Mouse (Mus musculus) cerebellum, adult 11-12 months (tissue): ENCODE measurements around the gene Eif2s2.
A peak's percentile ranks its signal among the peaks of the same experiment; 100 is the strongest.
"Not testable (repeated sequence)": the region's sequence is repeated elsewhere in the genome, so short reads cannot be mapped to it uniquely, and the experiment has no call there.

Source experiments
- DNase-seq: peaks from one replicate; pipeline ENCODE4 v3.0.0; 2022

Gene Eif2s2

DNA sequence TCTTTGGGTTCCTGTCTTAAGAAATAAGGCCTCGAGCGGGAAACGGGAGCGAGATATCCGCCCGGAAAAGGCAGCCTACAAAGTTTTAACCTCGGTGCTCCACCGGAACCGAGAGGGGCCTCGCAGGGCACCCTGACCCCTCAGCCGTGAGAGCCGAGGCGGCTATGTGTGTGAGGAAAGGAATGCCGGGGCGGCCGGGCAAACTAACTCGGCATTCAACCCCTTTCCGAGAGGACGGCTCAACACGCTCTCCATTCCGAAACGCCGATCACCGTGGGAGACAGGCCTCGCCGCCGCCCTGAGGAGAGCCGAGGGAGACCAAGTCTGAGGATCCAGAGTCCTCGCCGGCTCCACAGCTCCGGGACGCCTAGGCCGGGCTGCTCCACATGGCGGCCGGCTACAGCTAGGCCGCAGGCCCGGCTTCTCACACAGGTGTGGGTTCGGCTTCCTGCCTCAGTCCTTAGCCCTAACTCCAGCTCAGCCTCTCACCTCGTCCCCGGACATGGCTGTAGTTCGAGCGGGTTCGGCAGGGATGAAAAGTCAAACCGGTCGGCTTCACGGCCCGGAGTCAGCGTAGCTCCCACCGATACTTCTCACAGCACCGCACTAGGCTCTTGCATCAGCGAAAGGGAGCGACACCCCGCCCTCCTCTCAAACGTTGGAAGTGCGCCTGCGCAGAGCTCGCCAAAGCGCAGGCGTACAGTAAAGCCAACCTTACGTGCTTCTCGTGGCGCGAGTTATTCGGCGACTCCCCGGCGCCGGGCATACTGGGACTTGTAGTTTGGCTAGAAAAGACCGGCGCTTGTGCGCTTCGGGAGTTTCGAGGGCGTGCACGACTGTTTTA is at the start of gene Eif2s2:
Gene Eif2s2 (minus strand): TSS at position 735 of the 844 bp plus-strand sequence.
- peak; percentile 97 for DNase-seq

DNA sequence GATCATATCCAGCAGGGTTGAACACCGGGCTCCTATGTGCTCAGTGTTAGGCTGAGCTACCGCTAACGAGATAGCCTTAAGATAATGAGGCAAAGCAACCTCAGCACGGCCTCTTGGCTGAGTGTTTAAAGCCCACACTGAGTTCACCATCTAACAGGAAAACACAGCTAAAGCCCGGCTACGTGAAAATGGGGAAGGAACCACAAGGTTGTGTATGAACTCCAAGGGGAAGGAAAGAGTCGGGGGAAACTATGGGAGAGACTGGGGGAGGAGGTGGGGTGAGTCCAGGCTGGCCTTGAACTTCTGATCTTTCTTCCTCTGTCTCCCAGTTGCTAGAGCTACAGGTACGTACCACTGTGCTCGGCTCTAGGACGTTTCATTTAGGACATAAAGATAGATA is 49.2 kb upstream of the Eif2s2 start:
- DNase-seq, result no peak

DNA sequence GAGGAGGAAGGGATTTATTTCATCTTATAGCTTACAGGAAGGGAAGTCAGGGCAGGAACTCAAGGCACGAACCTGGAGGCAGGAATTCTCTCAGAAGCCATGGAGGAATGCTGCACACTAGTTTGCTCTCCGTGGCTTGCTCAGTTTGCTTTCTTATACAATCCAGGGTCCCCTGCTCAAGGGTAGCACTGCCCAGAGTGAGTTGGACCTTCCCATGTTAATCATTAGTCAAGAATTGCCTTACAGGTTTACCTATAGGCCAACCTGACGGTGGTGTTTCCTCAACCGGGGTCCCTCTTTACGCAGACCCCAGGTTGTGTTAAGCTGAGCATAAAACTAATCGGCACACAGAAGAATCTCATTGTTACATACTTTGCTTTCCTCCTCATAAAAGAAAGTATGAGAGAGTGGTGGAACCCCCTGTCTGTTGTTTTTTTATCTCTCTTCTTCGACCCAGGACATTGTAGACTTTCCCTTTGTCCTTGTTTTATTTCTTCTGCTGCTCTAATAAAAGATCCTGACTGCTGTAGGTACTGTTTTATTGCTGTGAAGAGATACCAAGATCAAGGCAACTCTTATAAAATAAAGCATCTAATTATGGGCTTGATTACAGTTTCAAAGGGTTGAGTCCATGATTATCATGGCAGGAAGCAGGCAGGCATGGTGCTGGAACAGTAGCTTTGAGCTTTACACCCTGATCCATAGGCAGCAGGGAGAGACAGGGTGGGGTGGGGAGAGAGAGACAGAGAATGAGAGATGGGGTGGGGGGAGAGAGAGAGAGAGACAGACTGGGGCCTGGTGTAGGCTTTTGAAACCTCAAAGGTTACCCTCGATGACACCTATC is 45.0 kb upstream of the Eif2s2 start:
- DNase-seq, result no peak

DNA sequence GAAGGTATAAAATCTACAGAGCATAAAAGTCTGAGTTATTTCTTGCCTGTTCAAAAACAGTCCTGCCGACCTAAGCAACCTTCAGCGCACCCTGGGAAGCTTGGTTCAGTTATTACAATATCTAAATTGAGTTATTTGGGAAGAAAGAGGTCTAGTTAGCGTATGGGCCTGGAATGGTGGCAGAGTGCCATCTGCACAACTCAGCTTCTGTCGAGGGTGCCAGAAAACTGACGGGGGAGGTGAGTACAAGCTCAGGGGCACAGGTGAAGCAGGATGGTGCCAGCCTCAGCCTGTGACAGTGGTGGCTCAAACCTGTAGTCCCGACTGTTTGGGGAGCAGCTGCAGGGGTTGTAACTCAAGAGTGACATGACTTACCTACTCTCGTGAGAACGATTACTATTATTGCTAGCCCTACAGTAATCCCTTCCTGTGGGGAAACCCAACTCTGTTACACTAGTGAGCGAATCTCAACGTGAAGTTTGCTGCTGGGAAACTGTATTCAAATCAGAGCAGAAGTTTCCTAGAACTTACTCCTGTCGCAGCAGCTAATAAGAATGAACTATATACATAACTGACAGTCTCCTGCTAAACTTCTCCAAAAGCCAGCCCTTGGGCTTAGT is 43.9 kb upstream of the Eif2s2 start:
- DNase-seq, result no peak

DNA sequence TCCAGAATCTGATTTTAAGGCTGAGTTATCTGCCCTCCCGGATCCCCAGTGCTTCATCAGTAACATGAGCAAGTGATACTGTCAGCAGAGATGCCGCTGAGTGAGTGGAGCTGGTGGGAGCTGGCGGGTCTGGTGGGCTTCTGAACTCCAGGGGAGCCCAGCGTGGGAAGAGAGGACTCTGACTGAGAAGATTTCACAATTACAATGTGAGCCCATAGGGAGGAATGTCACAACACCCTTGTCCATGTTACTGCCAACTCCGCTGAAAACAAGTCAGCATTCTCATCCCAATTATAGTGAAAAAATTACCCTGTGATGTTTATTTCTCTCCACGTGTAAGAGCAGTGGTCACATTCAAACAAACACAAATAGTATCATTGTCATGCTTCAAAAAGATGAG is 43.4 kb upstream of the Eif2s2 start:
- no peak for DNase-seq

DNA sequence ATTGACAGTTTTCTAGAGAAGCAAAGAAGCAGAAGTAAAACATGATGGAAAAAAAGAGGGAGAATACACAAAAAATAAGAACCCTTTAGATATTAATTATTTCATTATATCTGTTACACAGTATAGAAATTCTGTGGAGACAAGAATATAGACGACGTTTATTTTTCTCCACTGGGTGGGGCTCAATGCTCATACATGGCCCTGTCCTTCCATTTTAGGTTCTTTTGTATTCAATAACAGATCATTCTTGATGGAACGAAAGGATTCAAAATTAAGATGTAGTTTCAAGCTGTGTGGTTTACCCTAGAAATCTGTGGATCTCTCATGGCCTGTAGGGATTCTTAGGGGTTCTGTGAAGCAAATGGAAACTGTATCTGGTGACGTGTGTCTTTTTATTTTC is 41.1 kb upstream of the Eif2s2 start:
- no peak for DNase-seq

DNA sequence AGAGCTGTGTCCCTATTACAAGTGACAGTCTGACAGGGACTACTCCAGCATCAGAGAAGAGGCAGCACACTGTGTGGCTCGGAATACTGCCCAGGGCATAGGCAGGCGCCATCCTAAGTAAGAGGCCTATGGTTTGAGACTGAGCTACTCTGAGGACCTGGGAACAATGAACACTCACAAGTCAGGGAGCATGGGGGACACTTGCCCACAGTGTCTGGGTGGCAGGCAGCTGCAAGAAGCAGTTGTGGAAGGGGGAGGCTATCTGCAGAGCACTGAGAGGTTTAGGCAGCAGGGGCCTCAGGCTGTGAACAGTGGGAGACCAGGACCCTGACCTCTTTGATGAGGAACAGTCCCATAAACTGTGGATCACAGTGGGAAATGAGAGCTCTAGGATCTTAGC is 35.6 kb upstream of the Eif2s2 start:
- DNase-seq, result no peak

DNA sequence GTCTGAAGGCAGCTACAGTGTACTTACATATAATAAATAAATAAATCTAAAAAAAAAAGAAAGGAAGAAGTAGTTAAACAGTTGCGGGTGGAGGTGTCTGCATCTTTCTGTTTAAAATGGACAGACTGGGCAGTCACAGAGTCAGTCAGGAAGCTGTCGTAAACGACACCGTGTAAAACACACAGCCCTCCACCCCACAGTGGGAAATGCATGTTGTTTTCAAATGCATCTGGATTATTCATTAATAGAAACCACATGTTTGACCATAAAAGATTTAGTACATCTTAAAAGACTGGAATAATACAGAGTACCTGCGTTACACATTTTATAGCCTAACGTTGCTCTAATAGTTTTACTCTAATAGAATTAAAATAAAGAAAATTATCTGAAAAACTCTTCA is 34.1 kb upstream of the Eif2s2 start:
- DNase-seq, result no peak

DNA sequence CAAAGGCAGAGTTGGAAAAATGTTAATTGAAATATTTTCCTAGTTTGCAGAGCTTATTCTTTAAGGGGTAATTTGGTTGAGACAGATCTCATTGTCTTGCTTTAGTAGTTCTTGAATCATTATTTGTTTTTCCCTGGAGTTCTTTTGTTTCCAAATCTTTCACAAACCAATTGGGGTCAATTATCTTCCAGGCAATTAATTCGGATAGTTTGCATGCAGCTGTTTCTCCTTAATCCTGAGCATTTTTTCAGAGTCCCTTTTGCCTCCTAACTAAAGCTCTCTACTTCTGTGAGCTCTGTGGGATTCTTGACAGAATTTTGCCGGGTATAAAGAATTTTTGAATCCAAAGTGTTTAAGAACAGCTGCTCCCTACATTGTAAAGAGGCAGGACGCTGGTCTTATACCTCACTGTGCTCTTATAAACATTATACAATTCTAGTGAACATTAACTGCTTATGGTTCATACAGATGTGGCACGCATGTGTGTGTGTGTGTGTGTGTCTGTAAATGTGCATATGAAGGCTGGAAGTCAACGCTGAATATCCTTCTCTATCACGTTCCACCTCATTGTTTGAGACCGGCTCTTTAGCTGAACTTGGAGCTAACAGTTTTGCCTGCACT is 32.8 kb upstream of the Eif2s2 start:
- DNase-seq, result no peak

DNA sequence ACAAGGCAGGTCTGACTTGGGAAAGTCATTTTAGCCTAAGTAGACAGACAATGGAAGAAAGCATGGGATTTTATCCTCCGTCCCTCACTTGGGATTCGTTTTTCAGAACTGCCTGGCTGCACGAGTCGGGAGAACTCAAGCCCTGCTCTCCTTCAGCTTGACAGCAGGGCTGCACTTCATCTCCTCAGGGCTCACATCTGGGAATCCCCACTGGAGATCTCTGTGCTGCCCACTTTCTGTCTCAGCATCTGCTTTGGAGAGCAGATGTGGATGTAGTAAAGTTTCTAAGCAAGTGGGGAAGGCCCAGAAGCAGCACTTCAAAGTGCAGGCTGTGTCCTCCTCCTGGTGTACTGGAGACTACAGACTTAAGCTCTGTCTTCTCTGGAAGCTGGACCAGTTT is 29.4 kb upstream of the Eif2s2 start:
- DNase-seq, result not testable (repeated sequence)

DNA sequence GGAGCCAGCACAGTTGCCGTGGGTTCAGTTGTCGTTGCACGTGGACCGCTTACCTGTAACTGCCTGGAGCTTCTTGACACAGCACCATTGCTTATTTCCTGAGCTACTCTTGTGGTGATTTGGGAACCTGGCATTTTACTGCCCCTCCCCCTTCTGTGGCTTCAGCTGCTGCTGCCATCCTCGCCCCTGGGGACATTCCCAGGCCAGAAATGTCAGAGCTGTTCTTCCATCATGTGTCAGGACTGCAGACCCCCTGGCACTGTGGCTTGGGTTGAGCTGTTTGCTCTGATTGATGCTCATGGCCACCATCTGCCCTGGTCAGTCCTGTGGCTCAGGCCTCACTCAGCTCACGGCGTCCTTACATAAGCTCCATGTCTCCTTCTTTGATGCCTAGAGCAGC is 28.2 kb upstream of the Eif2s2 start:
- DNase-seq, result no peak

DNA sequence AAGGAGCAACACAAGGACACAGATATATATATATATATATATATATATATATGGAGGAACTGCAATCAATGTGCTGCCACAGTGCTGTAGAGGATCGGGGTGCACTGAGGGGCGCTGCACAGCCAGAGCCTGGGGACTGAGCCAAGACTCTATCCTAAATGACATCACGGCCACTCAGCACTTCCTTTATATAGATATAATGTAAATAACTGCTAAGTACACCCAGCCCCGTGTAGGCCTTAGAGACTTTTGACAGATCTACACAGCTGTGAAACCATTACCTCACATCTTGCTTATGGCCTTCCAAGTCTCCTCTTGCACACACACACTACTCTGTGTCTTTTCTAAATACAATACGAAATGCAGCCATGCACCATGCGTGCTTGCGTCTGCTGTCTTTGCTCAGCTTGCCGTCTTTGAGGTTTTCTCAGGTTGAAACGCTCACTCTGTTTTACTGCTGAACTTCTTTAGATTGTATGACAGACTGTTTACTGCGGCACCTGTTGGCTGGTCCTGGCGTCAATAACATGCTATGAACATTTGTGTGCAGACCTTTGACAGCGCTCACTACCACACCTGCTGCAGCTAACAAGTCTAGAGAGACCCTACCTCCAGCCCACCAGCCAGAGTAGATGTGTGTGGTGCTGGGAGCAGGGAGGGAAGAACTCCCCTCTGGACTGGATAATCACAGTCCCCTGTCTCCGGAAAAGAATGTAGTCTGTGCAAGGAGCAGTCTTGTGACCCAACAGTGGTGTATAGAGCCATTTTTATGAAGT is 25.3 kb upstream of the Eif2s2 start:
- no peak for DNase-seq

DNA sequence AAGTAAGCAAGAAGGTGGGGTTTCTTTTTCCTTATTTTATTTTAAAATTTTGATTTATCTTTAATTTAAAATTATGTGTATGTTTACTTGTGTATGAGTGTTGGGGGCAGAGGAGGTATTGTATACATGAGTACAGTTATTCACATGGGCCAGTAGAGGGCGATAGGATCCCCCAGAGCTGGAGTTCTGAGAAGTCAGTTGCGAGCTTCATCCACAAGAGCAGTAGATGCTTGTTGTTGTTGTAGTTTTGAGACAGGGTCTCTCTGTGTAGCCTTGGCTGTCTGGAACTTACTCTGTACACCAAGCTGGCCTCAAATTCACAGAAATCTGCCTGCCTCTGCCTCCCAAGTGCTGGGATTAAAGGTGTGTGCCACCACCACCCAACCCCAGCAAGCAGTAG is 23.8 kb upstream of the Eif2s2 start:
- DNase-seq, result no peak

DNA sequence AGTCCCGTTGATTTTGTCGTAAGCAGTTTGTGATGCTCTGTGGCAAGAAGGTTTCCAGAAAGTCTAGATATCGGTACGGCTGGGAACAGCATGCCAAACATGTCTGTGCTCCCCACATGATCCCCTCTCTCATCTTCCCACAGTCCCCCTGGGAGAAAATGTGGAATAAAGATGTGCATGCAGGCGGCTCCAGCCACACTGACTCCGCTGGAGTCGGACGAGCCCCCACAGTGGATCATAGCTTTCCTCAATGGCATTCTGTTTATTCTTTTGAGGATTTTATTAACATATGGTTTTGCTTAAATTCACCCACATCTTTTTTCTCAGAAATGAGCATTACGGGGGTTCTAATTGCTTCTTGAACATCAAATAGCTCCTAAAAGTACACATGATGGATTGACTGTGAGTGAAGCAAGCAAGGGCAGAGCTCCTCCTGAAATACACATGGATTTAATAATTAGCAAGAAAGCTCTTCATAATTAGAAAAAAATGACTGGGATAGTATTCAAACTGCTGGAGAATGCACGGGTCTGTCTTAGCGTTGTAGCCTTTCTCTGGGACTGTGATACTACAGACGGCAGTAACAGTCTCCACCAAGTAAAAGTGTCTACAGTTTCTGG is 23.3 kb upstream of the Eif2s2 start:
- no peak for DNase-seq

DNA sequence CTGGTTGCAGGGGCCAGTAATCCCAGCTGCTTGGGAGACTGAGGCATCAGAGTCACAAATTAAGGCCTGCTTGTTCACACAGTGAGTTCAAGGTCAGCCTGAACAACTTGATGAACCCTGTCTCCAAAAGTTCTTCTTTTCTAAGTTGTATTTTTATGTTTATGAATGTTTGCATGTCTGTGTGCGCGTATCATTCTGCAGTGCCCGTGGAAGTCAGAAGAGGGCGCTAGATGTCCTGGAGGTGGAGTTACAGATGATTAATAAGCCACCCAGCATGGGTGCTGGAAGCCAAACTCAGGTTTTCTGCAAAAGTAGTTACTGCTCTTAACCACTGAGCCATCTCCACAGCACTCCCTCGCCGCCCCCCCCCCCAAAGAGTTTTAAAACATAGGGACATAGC is 17.1 kb upstream of the Eif2s2 start:
- no peak for DNase-seq

DNA sequence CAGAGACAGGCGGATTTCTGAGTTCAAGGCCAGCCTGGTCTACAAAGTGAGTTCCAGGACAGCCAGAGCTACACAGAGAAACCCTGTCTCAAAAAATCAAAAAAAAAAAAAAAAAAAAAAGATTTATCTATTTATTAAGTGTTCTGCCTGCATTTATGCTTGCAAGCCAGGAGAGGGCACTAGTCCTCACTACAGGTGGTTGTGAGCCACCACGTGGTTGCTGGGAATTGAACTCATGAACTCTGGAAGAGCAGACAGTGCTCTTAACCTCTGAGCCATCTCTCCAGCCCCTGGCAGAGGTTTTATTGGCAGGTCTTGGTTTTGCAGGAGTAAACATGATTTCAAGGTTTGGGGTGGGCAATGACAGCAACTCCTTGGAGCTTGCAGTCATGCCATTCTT is 15.5 kb upstream of the Eif2s2 start:
- not testable (repeated sequence) for DNase-seq

DNA sequence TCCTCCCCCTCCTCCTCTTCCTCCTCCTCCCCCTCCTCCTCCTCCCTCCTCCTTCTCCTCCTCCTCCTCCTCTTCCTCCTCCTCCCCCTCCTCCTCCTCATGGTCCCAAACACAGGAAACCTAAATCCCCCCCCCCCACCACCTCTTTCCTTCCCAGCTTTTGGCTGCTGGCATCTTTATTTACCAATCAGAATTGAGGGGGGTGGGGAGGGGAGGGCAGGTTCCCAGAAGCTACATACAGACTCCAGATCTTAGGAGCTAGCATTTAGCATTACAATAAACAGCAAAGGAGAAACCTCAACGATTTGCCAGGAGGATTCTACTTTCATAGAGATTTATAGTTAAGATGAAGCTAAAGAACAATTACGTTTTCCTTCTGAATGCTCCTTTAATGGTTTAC is 13.1 kb upstream of the Eif2s2 start:
- DNase-seq, result no peak

DNA sequence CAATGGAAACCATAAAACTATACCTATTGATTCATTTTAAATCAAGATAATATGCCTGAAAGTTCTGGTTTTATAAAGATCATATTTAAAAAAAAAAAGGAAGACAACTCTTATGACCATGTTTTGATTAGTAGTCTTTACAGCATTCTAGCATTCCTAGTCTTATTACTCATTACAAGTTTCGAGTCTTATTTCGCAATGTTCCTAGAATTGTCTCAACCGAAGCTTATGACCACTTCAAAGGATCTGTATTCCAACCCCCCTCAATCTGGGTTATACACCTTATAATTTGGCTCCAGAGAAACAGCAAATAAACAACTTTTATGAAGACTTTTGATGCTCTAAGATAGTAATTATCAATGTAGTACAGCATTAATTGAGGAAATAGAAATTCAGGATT is 9.4 kb upstream of the Eif2s2 start:
- no peak for DNase-seq

DNA sequence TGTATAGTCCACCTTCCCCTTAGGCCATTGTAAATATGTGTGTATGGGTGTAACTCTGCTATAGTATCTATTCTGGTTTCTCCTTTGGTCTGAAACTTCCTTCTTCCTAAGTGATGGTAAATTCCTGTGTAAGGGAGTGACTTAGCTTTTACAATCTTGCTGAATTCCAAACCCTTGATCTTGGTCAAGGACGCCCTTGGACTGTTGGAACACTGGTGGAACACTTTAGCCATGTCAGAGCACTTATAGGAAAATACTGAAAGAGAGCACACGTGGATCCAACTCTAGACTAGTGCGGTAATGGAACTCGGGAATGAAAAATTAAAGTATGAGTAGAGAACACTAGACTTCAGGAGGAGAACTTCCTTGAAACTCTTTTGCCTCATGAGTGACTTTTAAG is 6.7 kb upstream of the Eif2s2 start:
- not testable (repeated sequence) for DNase-seq

DNA sequence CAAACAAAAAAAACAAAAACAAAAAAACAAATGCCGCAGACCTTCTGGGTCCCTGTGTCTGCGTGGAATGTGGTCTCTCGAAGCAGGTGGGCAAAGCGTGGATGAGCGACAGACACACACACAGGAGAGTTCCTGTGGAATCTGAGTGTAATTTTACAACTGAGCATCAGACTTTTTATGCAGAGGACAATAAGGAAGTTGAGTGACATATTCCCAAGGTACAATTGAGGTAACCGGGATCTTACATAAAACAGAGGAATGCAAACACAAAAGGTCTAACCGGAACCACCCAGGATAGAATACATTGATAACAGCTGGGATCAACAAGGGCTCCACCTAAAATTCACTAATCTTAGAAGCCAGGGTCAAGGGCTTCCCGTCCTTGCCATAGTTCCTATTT is 6.3 kb upstream of the Eif2s2 start:
- not testable (repeated sequence) for DNase-seq

DNA sequence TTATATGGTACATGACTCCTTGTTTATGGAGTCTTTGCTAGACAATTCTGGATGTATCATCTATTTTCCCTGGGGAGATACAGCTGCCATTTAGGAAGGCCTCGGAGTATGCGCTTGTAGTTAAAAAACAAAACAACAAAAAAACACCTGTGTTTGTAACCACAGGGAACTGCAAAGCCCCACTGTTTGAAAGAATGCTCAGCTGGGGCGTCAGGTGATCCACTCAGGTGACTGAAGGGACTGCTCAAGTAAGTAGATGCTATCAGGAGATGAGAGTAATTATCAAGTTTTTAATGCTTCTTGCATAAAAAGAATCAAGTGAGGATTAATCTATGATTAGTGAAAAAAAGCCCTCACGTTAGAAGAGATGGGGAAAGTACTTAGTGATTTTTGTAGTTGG is 813 bp upstream of the Eif2s2 start:
- no peak for DNase-seq

DNA sequence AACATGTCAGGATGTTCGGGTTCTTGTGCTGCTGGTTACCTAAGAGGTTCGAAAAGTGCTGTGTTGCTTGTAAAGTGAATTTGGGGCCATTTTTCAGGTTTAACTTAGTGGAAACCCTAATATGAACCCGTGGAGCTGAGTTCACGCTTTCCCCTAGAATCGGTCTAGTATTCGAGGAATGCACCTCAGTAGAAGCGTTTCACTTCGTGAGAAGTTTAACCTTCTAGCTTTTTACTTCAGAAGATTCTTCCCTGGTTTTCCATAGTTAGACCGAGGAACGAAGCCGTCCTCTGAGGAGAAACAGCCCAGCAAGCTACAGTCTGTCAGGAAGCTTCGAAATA is 280 bp upstream of the Eif2s2 start:
- no peak for DNase-seq
